Mouse (Mus musculus) lung, adult 2 months (tissue): ENCODE data around the gene Hsd17b13. TPM values are rescaled to one million over a fixed set of nuclear protein-coding genes. Genes with fewer than 3 reads are reported as not detected.

Source experiments
- DNase-seq: peaks from one replicate; pipeline ENCODE4 v3.0.0; 2022
- H3K4me1 ChIP-seq: fragments of 200-500 bp; 2 replicates; pipeline ENCODE4 v1.6.1; 2011; ENCODE audit warnings: low read length; ENCODE audit not compliant: control insufficient read depth, insufficient read depth
- H3K4me3 ChIP-seq: fragments of 200-500 bp; replicated peaks from 2 replicates; pipeline ENCODE3; 2011; ENCODE audit warnings: low read depth, mild to moderate bottlenecking, control low read depth, low read length; ENCODE audit errors: extremely low read depth
- CTCF ChIP-seq: fragments of 200-500 bp; IDR thresholded peaks from 2 replicates; pipeline ENCODE4 v1.5.1; 2011; ENCODE audit warnings: mild to moderate bottlenecking, low read length, control low read depth; ENCODE audit not compliant: insufficient read depth
- POLR2A ChIP-seq: fragments of 200-500 bp; IDR thresholded peaks from 2 replicates; pipeline ENCODE4 v1.6.1; 2011; ENCODE audit warnings: low read depth, mild to moderate bottlenecking, control low read depth, low read length, borderline replicate concordance; ENCODE audit errors: extremely low read depth
- WGBS: fragments of 180-500 bp; shearing (Covaris S2); methylation state at CpG from one replicate; pipeline ENCODE4 v1.1.7; 2018; 5-methylcytosine and 5-hydroxymethylcytosine counted together
- polyA plus RNA-seq: library from polyadenylated mRNA; depleted of rRNA; stranded (reverse); fragments of >200 nt; gene quantifications from 2 replicates; pipeline ENCODE4 v1.2.3, GENCODE M21; 2012

Hsd17b13 gene
- polyA plus RNA-seq, 1 experiment, result 0.14 TPM

GRCm38 (mm10) chr5:104006811-104007210, 29.6 kb upstream of the Hsd17b13 start:
- Histone ChIP-seq H3K4me3 (no peak overlapping the region), H3K4me1 (no peaks in the 10 kb centered on the region)
- WGBS, result 79% methylated on average over 3 of the region's 3 CpGs
- no peak for TF ChIP-seq POLR2A
- no peak for TF ChIP-seq CTCF
- no peak for DNase-seq

GRCm38 (mm10) chr5:104003955-104004354, 26.7 kb upstream of the Hsd17b13 start:
- DNase-seq, result no peak
- H3K4me3 ChIP-seq, result no peak overlapping the region
- 65% methylated on average over 2 of the region's 2 CpGs for WGBS
- TF ChIP-seq CTCF (no peak), POLR2A (no peak)
- no peaks in the 10 kb centered on the region for H3K4me1 ChIP-seq

DNA sequence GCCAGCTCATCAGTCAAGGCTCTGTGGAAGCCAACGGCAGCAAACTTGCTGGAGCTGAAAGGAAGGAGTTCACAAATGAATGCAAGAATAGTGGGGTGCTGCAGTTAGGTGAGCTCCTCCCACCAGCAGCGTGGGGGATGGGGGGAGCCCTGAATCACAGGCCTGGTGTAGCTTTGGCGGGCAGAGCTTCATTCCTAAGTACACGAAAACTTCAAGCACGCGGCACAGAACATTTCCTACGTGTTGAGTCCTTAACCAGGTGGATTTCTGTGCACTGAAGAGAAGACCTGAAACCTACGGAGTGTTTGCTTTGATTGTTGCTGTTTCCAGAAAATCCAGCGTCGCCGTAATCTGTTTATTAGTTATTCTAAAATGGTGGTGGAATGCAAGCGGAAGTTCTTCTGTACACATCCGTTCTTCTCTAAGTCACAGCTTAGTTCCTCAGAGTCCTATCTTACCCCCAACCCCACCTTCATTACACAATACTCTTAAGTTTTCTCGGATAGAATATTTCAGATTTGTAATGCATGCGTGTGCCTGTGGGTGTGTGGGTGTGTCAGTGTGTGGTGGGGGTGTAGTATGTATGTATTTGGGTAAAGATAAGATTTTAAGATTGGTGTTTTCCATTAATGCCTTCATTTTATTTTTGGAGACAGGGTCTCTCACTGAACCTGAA, 26.2 kb upstream of the Hsd17b13 start:
- 53% methylated on average over 15 of the region's 15 CpGs for WGBS
- no peak overlapping the region for H3K4me3 ChIP-seq
- DNase-seq, result no peak
- TF ChIP-seq CTCF, result no peak
- no peak for TF ChIP-seq POLR2A
- H3K4me1 ChIP-seq, result no peaks in the 10 kb centered on the region

- H3K4me1 ChIP-seq, result no peaks in the 10 kb centered on the region
- H3K4me3 ChIP-seq, result no peak overlapping the region
- DNase-seq, result no peak
- TF ChIP-seq CTCF (no peak), POLR2A (no peak)
- 61% methylated on average over 18 of the region's 18 CpGs for WGBS
These were observed 25.5 kb upstream of the Hsd17b13 start for GRCm38 (mm10) chr5:104002549-104003255.

- 9% methylated on average over 5 of the region's 5 CpGs for WGBS
- DNase-seq, result peak; percentile 81
- TF ChIP-seq POLR2A, result no peak
- peak; percentile 95 for TF ChIP-seq CTCF
- Histone ChIP-seq H3K4me1 (no peaks in the 10 kb centered on the region), H3K4me3 (no peak overlapping the region)
These were observed 22.5 kb upstream of the Hsd17b13 start for GRCm38 (mm10) chr5:103999738-104000137.

- H3K4me1 ChIP-seq, result no peaks in the 10 kb centered on the region
- no peak for DNase-seq
- 49% methylated on average over 5 of the region's 5 CpGs for WGBS
- TF ChIP-seq CTCF (no peak), POLR2A (no peak)
- H3K4me3 ChIP-seq, result no peak overlapping the region
These were observed 21.5 kb upstream of the Hsd17b13 start for GRCm38 (mm10) chr5:103998739-103999138.

GRCm38 (mm10) chr5:103995181-103995580, 18.0 kb upstream of the Hsd17b13 start:
- DNase-seq, result no peak
- WGBS, result 48% methylated on average over 3 of the region's 3 CpGs
- Histone ChIP-seq H3K4me3 (no peak overlapping the region), H3K4me1 (no peaks in the 10 kb centered on the region)
- TF ChIP-seq POLR2A (no peak), CTCF (peak; percentile 26; the same call in 1 of the 2 replicates)

GRCm38 (mm10) chr5:103994669-103995068, 17.5 kb upstream of the Hsd17b13 start:
- no peak for DNase-seq
- Histone ChIP-seq H3K4me3 (no peak overlapping the region), H3K4me1 (no peaks in the 10 kb centered on the region)
- no peak for TF ChIP-seq CTCF
- TF ChIP-seq POLR2A, result no peak
- WGBS, result 84% methylated on average over 4 of the region's 4 CpGs

DNA sequence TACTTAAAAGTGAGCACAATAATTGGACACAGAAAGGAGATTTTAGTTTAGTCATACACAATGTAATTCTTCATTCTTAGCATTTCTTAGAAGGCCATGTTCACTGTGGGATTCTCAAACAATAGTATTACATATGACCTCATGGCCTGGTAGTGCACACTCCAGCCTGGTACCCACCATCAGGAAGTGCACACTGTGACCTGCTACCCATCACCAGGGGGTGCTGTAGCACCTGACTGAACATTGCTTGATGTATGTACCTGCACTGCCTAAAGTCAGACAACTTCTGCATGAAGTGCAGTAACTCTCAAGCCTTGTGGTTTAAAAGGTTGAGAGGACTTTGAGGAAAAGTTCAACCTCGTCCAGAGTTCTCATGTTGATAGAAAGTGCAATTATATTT, 16.4 kb upstream of the Hsd17b13 start:
- no peak for DNase-seq
- WGBS, result 77% methylated on average over 1 of the region's 1 CpGs
- H3K4me3 ChIP-seq, result no peak overlapping the region
- H3K4me1 ChIP-seq, result no peaks in the 10 kb centered on the region
- TF ChIP-seq CTCF (peak; percentile 49), POLR2A (no peak)

GRCm38 (mm10) chr5:103992831-103993230, 15.6 kb upstream of the Hsd17b13 start:
- no peak for DNase-seq
- Histone ChIP-seq H3K4me1 (no peaks in the 10 kb centered on the region), H3K4me3 (no peak overlapping the region)
- no peak for TF ChIP-seq POLR2A
- no peak for TF ChIP-seq CTCF
- WGBS, result 91% methylated on average over 9 of the region's 9 CpGs
